Mouse (Mus musculus) kidney, adult 2 months (tissue): Measurements from ENCODE around the gene Cldn14.

Experiments used
- CTCF ChIP-seq: fragments of 200-500 bp; conservative IDR thresholded peaks from 2 replicates; pipeline ENCODE4 v1.5.1; 2011; ENCODE audit warnings: low read depth, mild to moderate bottlenecking, control low read depth, low read length, moderate library complexity, mixed read lengths; ENCODE audit not compliant: insufficient read depth, insufficient read length
- POLR2A ChIP-seq: fragments of 200-500 bp; IDR thresholded peaks from one replicate; pipeline ENCODE4 v1.6.1; 2011; ENCODE audit warnings: low read depth, low read length, control low read depth

DNA sequence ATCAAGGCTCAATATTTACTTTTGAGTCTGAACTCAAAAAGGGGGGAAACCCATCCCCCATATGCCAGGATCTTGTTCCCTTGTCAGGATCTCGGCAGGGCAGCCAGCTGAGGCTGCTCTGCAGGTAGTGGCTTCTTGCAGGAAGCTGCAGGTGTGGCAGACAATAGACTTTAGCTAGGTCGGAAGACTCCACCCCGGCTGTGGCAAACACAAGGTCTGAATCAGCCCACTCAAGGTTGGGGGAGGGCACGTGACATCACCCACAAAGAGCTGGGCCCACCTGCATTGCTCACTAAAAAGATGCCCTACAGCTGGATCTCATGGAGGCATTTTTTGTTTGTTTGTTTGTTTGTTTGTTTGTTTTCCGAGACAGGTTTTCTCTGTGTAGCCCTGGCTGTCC lies 100.9 kb downstream of the Cldn14 start:
- no peak for TF ChIP-seq CTCF
- no peak for TF ChIP-seq POLR2A
